Mouse (Mus musculus): ENCODE measurements around the gene Gmppb. TPM values are rescaled to one million over a fixed set of nuclear protein-coding genes. Genes with fewer than 3 reads are reported as not detected.
A peak's percentile ranks its signal among the peaks of the same experiment; 100 is the strongest.

Gene Gmppb
- total RNA-seq, 2 experiments from 2014 or later, result 16.5 to 17.4 TPM

- no peak for TF ChIP-seq CTCF (IDR thresholded peaks at IDR 0.05)
- H3K27ac ChIP-seq, result no peak overlapping the region
- intact Hi-C loops (cut with DNase I), result no loop called here
- H3K4me3 ChIP-seq, result no peak overlapping the region
- DNase-seq (ENCODE audit: extremely low spot score in 1 of 2, low spot score in 2 of 2), result no peak
These were observed 16.9 kb upstream of the Gmppb start for GRCm38 (mm10) chr9:108032126-108032525.

- Histone ChIP-seq H3K27ac (no peak overlapping the region), H3K4me3 (no peak overlapping the region)
- intact Hi-C loops (cut with DNase I), result no loop called here
- DNase-seq (ENCODE audit: extremely low spot score in 1 of 2, low spot score in 2 of 2), result no peak
- no peak for TF ChIP-seq CTCF (IDR thresholded peaks at IDR 0.05)
These were observed 13.5 kb upstream of the Gmppb start for GRCm38 (mm10) chr9:108035331-108036156.

- Histone ChIP-seq H3K27ac (no peak overlapping the region), H3K4me3 (no peak overlapping the region)
- peak; percentile 19 for TF ChIP-seq CTCF (IDR thresholded peaks at IDR 0.05)
- no peak for DNase-seq (ENCODE audit: extremely low spot score in 1 of 2, low spot score in 2 of 2)
- intact Hi-C loops (cut with DNase I), result no loop called here
These were observed 4.1 kb upstream of the Gmppb start for GRCm38 (mm10) chr9:108044751-108045492.

GRCm38 (mm10) chr9:108046582-108046981 is 2.5 kb upstream of the Gmppb start:
- DNase-seq (ENCODE audit: extremely low spot score in 1 of 2, low spot score in 2 of 2), result peak in 1 of 2 experiments; percentile 8
- Histone ChIP-seq H3K4me3 (no peak overlapping the region), H3K27ac (no peak overlapping the region)
- no peak for TF ChIP-seq CTCF (IDR thresholded peaks at IDR 0.05)
- intact Hi-C loops (cut with DNase I), result no loop called here

- no peak overlapping the region for H3K4me3 ChIP-seq
- H3K27ac ChIP-seq, result no peak overlapping the region
- peak in 1 of 2 experiments; percentile 21 for DNase-seq (ENCODE audit: extremely low spot score in 1 of 2, low spot score in 2 of 2)
- no peak for TF ChIP-seq CTCF (IDR thresholded peaks at IDR 0.05)
- intact Hi-C loops (cut with DNase I), result no loop called here
These were observed 1.2 kb upstream of the Gmppb start for GRCm38 (mm10) chr9:108047601-108048565.

- intact Hi-C loops (cut with DNase I), result no loop called here
- Histone ChIP-seq H3K4me3 (peak overlapping the region; percentile 92), H3K27ac (no peak overlapping the region)
- TF ChIP-seq CTCF (IDR thresholded peaks at IDR 0.05), result no peak
- peak in 1 of 2 experiments; percentile 23 for DNase-seq (ENCODE audit: extremely low spot score in 1 of 2, low spot score in 2 of 2)
These were observed 481 bp upstream of the Gmppb start for GRCm38 (mm10) chr9:108048566-108048955.

- Histone ChIP-seq H3K4me3 (peak overlapping the region; percentile 92), H3K27ac (peak overlapping the region; percentile 63)
- TF ChIP-seq CTCF (IDR thresholded peaks at IDR 0.05), result no peak
- intact Hi-C loops (cut with DNase I), result no loop called here
- no peak for DNase-seq (ENCODE audit: extremely low spot score in 1 of 2, low spot score in 2 of 2)
These were observed 664 bp downstream of the Gmppb start for GRCm38 (mm10) chr9:108049561-108050251.

- intact Hi-C loops (cut with DNase I), result no loop called here
- H3K27ac ChIP-seq, result no peak overlapping the region
These were observed 2.3 kb downstream of the Gmppb start for GRCm38 (mm10) chr9:108051184-108051930.

GRCm38 (mm10) chr9:108051931-108052220 is 2.8 kb downstream of the Gmppb start:
- no peak for DNase-seq (ENCODE audit: extremely low spot score in 1 of 2, low spot score in 2 of 2)
- Histone ChIP-seq H3K27ac (no peak overlapping the region), H3K4me3 (no peak overlapping the region)
- no peak for TF ChIP-seq CTCF (IDR thresholded peaks at IDR 0.05)
- intact Hi-C loops (cut with DNase I), result loop anchor here (1.0 to 2.0 kb wide), 2 partner anchors 89 to 148 kb away; no protein-coding TSS in a partner anchor

More at GRCm38 (mm10) chr9:108051184-108051930, 2.3 kb downstream of the Gmppb start:
- H3K4me3 ChIP-seq, result no peak overlapping the region
- peak in 1 of 2 experiments; percentile 13 for DNase-seq (ENCODE audit: extremely low spot score in 1 of 2, low spot score in 2 of 2)
- no peak for TF ChIP-seq CTCF (IDR thresholded peaks at IDR 0.05)

- intact Hi-C loops (cut with DNase I), result loop anchor here (1.0 to 2.0 kb wide), 2 partner anchors 90 to 148 kb away; no protein-coding TSS in a partner anchor
- TF ChIP-seq CTCF (IDR thresholded peaks at IDR 0.05), result no peak
- 0 out of 2 replicates have a peak overlapping the region, but pooled peaks have one; percentile 1 for H3K27ac ChIP-seq
These were observed 3.4 kb downstream of the Gmppb start for GRCm38 (mm10) chr9:108052411-108052810.

More at GRCm38 (mm10) chr9:108052411-108052810, 3.4 kb downstream of the Gmppb start:
- no peak overlapping the region for H3K4me3 ChIP-seq
- peak in 1 of 2 experiments; percentile 12 for DNase-seq (ENCODE audit: extremely low spot score in 1 of 2, low spot score in 2 of 2)

All from left cerebral cortex, adult 2 months (tissue).